ENCODE assay signal across 21 mouse cellular contexts in the genomic region with DNA sequence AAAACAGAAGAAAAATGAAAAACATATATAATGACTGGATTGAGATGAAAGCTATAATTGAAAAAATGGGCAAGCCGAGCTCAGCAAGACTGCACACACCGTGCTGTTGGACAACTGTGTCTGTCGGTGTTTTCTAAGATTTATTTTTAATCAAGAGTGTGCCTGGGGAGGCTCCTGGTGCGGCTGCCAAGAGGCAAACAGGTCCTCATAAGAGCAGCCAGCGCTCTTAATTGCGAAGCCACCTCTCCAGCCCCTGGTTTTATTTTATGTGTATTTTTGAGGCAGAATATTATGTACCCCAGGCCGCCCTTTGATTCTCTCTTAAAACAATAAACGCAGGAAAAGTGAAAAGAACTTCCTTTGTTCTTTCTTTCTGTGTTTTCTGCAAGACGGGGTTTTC. TPM values are rescaled to one million over a fixed set of nuclear protein-coding genes. Genes with fewer than 3 reads are reported as not detected.
DNase-seq lines count a peak whose midpoint lies in the region; ATAC-seq and TF ChIP-seq lines count a peak whose summit lies in the region.
"Had no signal": no experiment of that assay in that cellular context is flagged by ENCODE, and none has a peak within 500 bp of the region (broad histone marks: within the 10 kb centered on the region; RNA-seq: fewer than 3 reads in every experiment).

No protein-coding gene starts in this region.

- no peak for TF ChIP-seq POLR2A in lung, adult 2 months (IDR thresholded peaks at IDR 0.05; ENCODE audit: borderline replicate concordance, extremely low read depth, low read depth, low read length)

- peaks cover 97% of the 10 kb centered on the region for H3K36me3 ChIP-seq in heart, embryonic 13.5 days
- peaks cover 50% of the 10 kb centered on the region for H3K36me3 ChIP-seq in lung, embryonic 15.5 days
- peaks cover 10% of the 10 kb centered on the region; the same call in 1 of the 2 replicates for H3K36me3 ChIP-seq in stomach, postnatal 0 days (ENCODE audit: control insufficient read depth, insufficient read depth, low read length)
- H3K36me3 ChIP-seq: hindbrain, embryonic 13.5 days had no signal

- no peaks in the 10 kb centered on the region for H3K9me3 ChIP-seq in heart, embryonic 13.5 days
- no peaks in the 10 kb centered on the region for H3K9me3 ChIP-seq in lung, embryonic 15.5 days
- H3K9me3 ChIP-seq in stomach, postnatal 0 days (ENCODE audit: control insufficient read depth, low read length): no peaks in the 10 kb centered on the region
- H3K9me3 ChIP-seq: hindbrain, embryonic 13.5 days; limb, embryonic 15.5 days; liver, embryonic 15.5 days had no signal

- no peak for DNase-seq in heart, postnatal 36 days
- DNase-seq in lung, adult 2 months: no peak
- no peak for DNase-seq in stomach, postnatal 0 days (ENCODE audit: low spot score)
- no peak for DNase-seq in embryo, embryonic 11 days
- DNase-seq: adrenal gland, adult 8-10 months; cerebellum, postnatal 10 days; kidney, adult 2 months; kidney, postnatal 36 days; right cerebral cortex, postnatal 25 days; thymus, adult 18-20 months; thymus, postnatal 4 days had no signal

- no peak for ATAC-seq in heart, embryonic 13.5 days (ENCODE audit: extremely low read depth, insufficient number of reproducible peaks, low FRiP score, low TSS enrichment)
- no peak for ATAC-seq in lung, embryonic 15.5 days (ENCODE audit: borderline replicate concordance, extremely low read depth, low FRiP score, low TSS enrichment)
- no peak for ATAC-seq in stomach, postnatal 0 days (ENCODE audit: low FRiP score, low TSS enrichment)
- ATAC-seq: inflammation-experienced regulatory T-cells, adult 6 months; Patski had no signal

- 63% methylated on average over 9 of the region's 9 CpGs for WGBS in heart, embryonic 13.5 days
- WGBS in lung, embryonic 15.5 days: 68% methylated on average over 9 of the region's 9 CpGs
- WGBS in lung, adult 2 months: 56% methylated on average over 9 of the region's 9 CpGs
- WGBS in stomach, postnatal 0 days: 64% methylated on average over 9 of the region's 9 CpGs

- peak overlapping the region; percentile 60 for H3K27ac ChIP-seq in heart, embryonic 13.5 days (replicated peaks)
- peak overlapping the region; percentile 32; the same call in 1 of the 2 replicates for H3K27ac ChIP-seq in lung, embryonic 15.5 days
- H3K27ac ChIP-seq in brown adipose tissue, adult 24 weeks (replicated peaks; ENCODE audit: low read depth, low read length): 0 out of 2 replicates have a peak overlapping the region, but pooled peaks have one; percentile 3
- peak overlapping the region; percentile 69; the same call in 1 of the 2 replicates for H3K27ac ChIP-seq in stomach, postnatal 0 days (replicated peaks)
- H3K27ac ChIP-seq: hindbrain, embryonic 13.5 days; limb, embryonic 15.5 days; liver, embryonic 15.5 days had no signal

- no peak for TF ChIP-seq EP300 in stomach, postnatal 0 days (optimal IDR thresholded peaks at IDR 0.05)

- H3K4me2 ChIP-seq in heart, embryonic 13.5 days: no peak overlapping the region
- H3K4me2 ChIP-seq in lung, embryonic 15.5 days: no peak overlapping the region
- H3K4me2 ChIP-seq in stomach, postnatal 0 days (replicated peaks; ENCODE audit: low read depth): no peak overlapping the region
- H3K4me2 ChIP-seq: hindbrain, embryonic 13.5 days; limb, embryonic 15.5 days; liver, embryonic 15.5 days had no signal

- no peak for TF ChIP-seq CTCF in lung, adult 2 months (IDR thresholded peaks at IDR 0.05; ENCODE audit: insufficient read depth, low read length)
- TF ChIP-seq CTCF in stomach, postnatal 0 days (IDR thresholded peaks at IDR 0.05; ENCODE audit: low read depth): no peak

- peaks cover 54% of the 10 kb centered on the region for H3K4me1 ChIP-seq in heart, embryonic 13.5 days
- peaks cover 59% of the 10 kb centered on the region for H3K4me1 ChIP-seq in lung, embryonic 15.5 days
- peaks cover 16% of the 10 kb centered on the region for H3K4me1 ChIP-seq in lung, adult 2 months (ENCODE audit: control insufficient read depth, insufficient read depth, low read length)
- peaks cover 13% of the 10 kb centered on the region for H3K4me1 ChIP-seq in brown adipose tissue, adult 24 weeks (ENCODE audit: control insufficient read depth, insufficient read depth, insufficient read length, low read length)
- 0 out of 2 replicates have a peak, but pooled peaks cover 2% of the 10 kb centered on the region for H3K4me1 ChIP-seq in stomach, postnatal 0 days (replicated peaks; ENCODE audit: control insufficient read depth, insufficient read depth)

- no peaks in the 10 kb centered on the region for H3K27me3 ChIP-seq in heart, embryonic 13.5 days (replicated peaks)
- H3K27me3 ChIP-seq in lung, embryonic 15.5 days: no peaks in the 10 kb centered on the region
- no peaks in the 10 kb centered on the region for H3K27me3 ChIP-seq in stomach, postnatal 0 days (ENCODE audit: control insufficient read depth, insufficient read depth, low read length)
- H3K27me3 ChIP-seq: hindbrain, embryonic 13.5 days; limb, embryonic 15.5 days; liver, embryonic 15.5 days; Patski had no signal

- H3K4me3 ChIP-seq in heart, embryonic 13.5 days: no peak overlapping the region
- H3K4me3 ChIP-seq in lung, embryonic 15.5 days: no peak overlapping the region
- H3K4me3 ChIP-seq in lung, adult 2 months (replicated peaks; ENCODE audit: extremely low read depth, low read depth, low read length): no peak overlapping the region
- H3K4me3 ChIP-seq in brown adipose tissue, adult 24 weeks (ENCODE audit: insufficient read depth, low read depth, low read length): no peak overlapping the region
- no peak overlapping the region for H3K4me3 ChIP-seq in stomach, postnatal 0 days (ENCODE audit: low read depth, low read length)
- H3K4me3 ChIP-seq: hindbrain, embryonic 13.5 days; limb, embryonic 15.5 days; liver, embryonic 15.5 days had no signal

- H3K9ac ChIP-seq in heart, embryonic 13.5 days: peak overlapping the region; percentile 58
- H3K9ac ChIP-seq in lung, embryonic 15.5 days: no peak overlapping the region
- no peak overlapping the region for H3K9ac ChIP-seq in stomach, postnatal 0 days (ENCODE audit: low read length)
- H3K9ac ChIP-seq: hindbrain, embryonic 13.5 days; limb, embryonic 15.5 days; liver, embryonic 15.5 days had no signal

- intact Hi-C loops in heart, postnatal 36 days (cut with DNase I): no loop called here

RNA-seq across cellular contexts. Expression of gene Kank2, which starts 10.3 kb away (rescaled TPM):
- polyA plus RNA-seq in heart, embryonic 13.5 days (2015; fragmentation: Nextera tagmentation; extraction: Ambion mirVana): 16.0 and 16.9 TPM in 2 replicates
- 10 to 100 TPM; 50.5 to 54.2 TPM for total RNA-seq in heart, postnatal 36 days (2021)
- polyA plus RNA-seq in lung, embryonic 15.5 days (2015; fragmentation: Nextera tagmentation; extraction: Ambion mirVana): 27.7 and 30.0 TPM in 2 replicates
- 108 and 127 TPM in 2 replicates for polyA plus RNA-seq in lung, adult 2 months (2012; rRNA removed)
- polyA plus RNA-seq in brown adipose tissue, adult 24 weeks (2012; ENCODE audit: insufficient read depth, insufficient read length, missing spikeins): 19.7 and 29.7 TPM in 2 replicates
- polyA plus RNA-seq in stomach, postnatal 0 days (2015; fragmentation: Nextera tagmentation; extraction: Ambion mirVana): 7.3 and 7.5 TPM in 2 replicates
- polyA plus RNA-seq: inflammation-experienced regulatory T-cells, adult 6 months had no signal

RNA-seq across cellular contexts. Expression of gene Spc24, which starts 28.1 kb away (rescaled TPM):
- 84.8 and 96.7 TPM in 2 replicates for polyA plus RNA-seq in heart, embryonic 13.5 days (2015; fragmentation: Nextera tagmentation; extraction: Ambion mirVana)
- 1 to 10 TPM; 4.4 to 4.6 TPM for total RNA-seq in heart, postnatal 36 days (2021)
- 154 TPM in 2 replicates for polyA plus RNA-seq in lung, embryonic 15.5 days (2015; fragmentation: Nextera tagmentation; extraction: Ambion mirVana)
- polyA plus RNA-seq in lung, adult 2 months (2012; rRNA removed): 2.9 and 3.2 TPM in 2 replicates
- not detected in 2 replicates for polyA plus RNA-seq in brown adipose tissue, adult 24 weeks (2012; ENCODE audit: insufficient read depth, insufficient read length, missing spikeins)
- 29.2 and 31.2 TPM in 2 replicates for polyA plus RNA-seq in stomach, postnatal 0 days (2015; fragmentation: Nextera tagmentation; extraction: Ambion mirVana)

RNA-seq across cellular contexts. Expression of gene Angptl8, which starts 47.1 kb away (rescaled TPM):
- polyA plus RNA-seq in heart, embryonic 13.5 days (2015; fragmentation: Nextera tagmentation; extraction: Ambion mirVana): 1.6 and 2.3 TPM in 2 replicates
- not detected for total RNA-seq in heart, postnatal 36 days (2021)
- 2.1 and 2.3 TPM in 2 replicates for polyA plus RNA-seq in lung, embryonic 15.5 days (2015; fragmentation: Nextera tagmentation; extraction: Ambion mirVana)
- polyA plus RNA-seq in lung, adult 2 months (2012; rRNA removed): 7.4 and 8.2 TPM in 2 replicates
- 54.2 and 167 TPM in 2 replicates for polyA plus RNA-seq in brown adipose tissue, adult 24 weeks (2012; ENCODE audit: insufficient read depth, insufficient read length, missing spikeins)
- 2.1 and 2.2 TPM in 2 replicates for polyA plus RNA-seq in stomach, postnatal 0 days (2015; fragmentation: Nextera tagmentation; extraction: Ambion mirVana)
- total RNA-seq: layer of hippocampus, postnatal 14 days; left cerebral cortex, postnatal 14 days had no signal
- polyA plus RNA-seq: inflammation-experienced regulatory T-cells, adult 6 months had no signal

Comparison
In these comparisons a context has a peak if more than half of its experiments do, and no peak if none do; other contexts are left out.
1. H3K27ac ChIP-seq: peak in every context shown above with its lines; median percentile 69 in stomach, postnatal 0 days; 60 in heart, embryonic 13.5 days; 32 in lung, embryonic 15.5 days; 3 in brown adipose tissue, adult 24 weeks.